Mouse (Mus musculus): Measurements from ENCODE around the gene Rpf1.

GRCm38 (mm10) chr3:146472657-146473056, 48.6 kb downstream of the Rpf1 start:
- TF ChIP-seq CTCF (IDR thresholded peaks at IDR 0.05; ENCODE audit: low read depth) = no peak
- no peak for TF ChIP-seq EP300 (IDR thresholded peaks at IDR 0.05; ENCODE audit: low read depth)
